Mouse (Mus musculus) testis, postnatal 14 days (tissue): Measurements from ENCODE around the gene Gm36210.
A peak's percentile ranks its signal among the peaks of the same experiment; 100 is the strongest.

Experiments
- DNase-seq: peaks from one replicate; pipeline ENCODE4 v3.0.0; 2021; ENCODE audit warnings: low spot score

Gene Gm36210

GRCm38 (mm10) chr7:4906466-4906950 is at the start of gene Gm36210:
Gene Gm36210 (minus strand): TSS chr7:4906516.
- DNase-seq, result no peak

GRCm38 (mm10) chr7:4953815-4954445 is 47.6 kb upstream of the Gm36210 start:
- DNase-seq, result no peak

- no peak for DNase-seq
Measured at GRCm38 (mm10) chr7:4950561-4951342, 44.4 kb upstream of the Gm36210 start.

- DNase-seq, result no peak
Measured at GRCm38 (mm10) chr7:4948386-4948785, 42.1 kb upstream of the Gm36210 start.

GRCm38 (mm10) chr7:4947855-4948254 is 41.5 kb upstream of the Gm36210 start:
- peak; percentile 72 for DNase-seq

GRCm38 (mm10) chr7:4943223-4943815 is 37.0 kb upstream of the Gm36210 start:
- peak; percentile 82 for DNase-seq

- no peak for DNase-seq
Measured at GRCm38 (mm10) chr7:4942673-4943072, 36.4 kb upstream of the Gm36210 start.

GRCm38 (mm10) chr7:4940068-4940479 is 33.8 kb upstream of the Gm36210 start:
- DNase-seq, result no peak

GRCm38 (mm10) chr7:4938456-4938855 is 32.1 kb upstream of the Gm36210 start:
- DNase-seq, result no peak

- DNase-seq, result no peak
Measured at GRCm38 (mm10) chr7:4937392-4937791, 31.1 kb upstream of the Gm36210 start.

GRCm38 (mm10) chr7:4936832-4937231 is 30.5 kb upstream of the Gm36210 start:
- no peak for DNase-seq

GRCm38 (mm10) chr7:4934160-4934914 is 28.0 kb upstream of the Gm36210 start:
- no peak for DNase-seq

GRCm38 (mm10) chr7:4933103-4933502 is 26.8 kb upstream of the Gm36210 start:
- DNase-seq, result no peak

- DNase-seq, result no peak
Measured at GRCm38 (mm10) chr7:4928323-4928722, 22.0 kb upstream of the Gm36210 start.

GRCm38 (mm10) chr7:4927711-4928110 is 21.4 kb upstream of the Gm36210 start:
- DNase-seq, result no peak

GRCm38 (mm10) chr7:4926849-4927248 is 20.5 kb upstream of the Gm36210 start:
- no peak for DNase-seq

- no peak for DNase-seq
Measured at GRCm38 (mm10) chr7:4925441-4926381, 19.4 kb upstream of the Gm36210 start, which contains the start of gene Ssc5d. Gene Ssc5d (plus strand): TSS chr7:4925785.

- DNase-seq, result no peak
Measured at GRCm38 (mm10) chr7:4924891-4925301, 18.6 kb upstream of the Gm36210 start.

- no peak for DNase-seq
Measured at GRCm38 (mm10) chr7:4924483-4924882, 18.2 kb upstream of the Gm36210 start.

- no peak for DNase-seq
Measured at GRCm38 (mm10) chr7:4923586-4924364, 17.5 kb upstream of the Gm36210 start.
